Mouse (Mus musculus): ENCODE results near the gene Arhgap21. TPM values are rescaled to one million over a fixed set of nuclear protein-coding genes. Genes with fewer than 3 reads are reported as not detected.

The Arhgap21 gene
- polyA plus RNA-seq, 1 experiment from 2014 or later = 38.6 TPM

Other genes with a start within 250 kb of the Arhgap21 start
- 2.1 and 2.3 TPM in 2 replicates for gene Enkur, start 236.5 kb upstream of the Arhgap21 start, polyA plus RNA-seq (2015; fragmentation: Nextera tagmentation; extraction: Ambion mirVana)
- 20.2 and 21.7 TPM in 2 replicates for gene Thnsl1, start 236.8 kb upstream of the Arhgap21 start, polyA plus RNA-seq (2015; fragmentation: Nextera tagmentation; extraction: Ambion mirVana)